Mouse (Mus musculus) G1E (cell line): Measurements from ENCODE around the gene Top3a.

Experiments
- CTCF ChIP-seq: IDR thresholded peaks from 2 replicates; pipeline ENCODE4 v1.5.1; 2012; ENCODE audit warnings: low read depth, low read length, inconsistent platforms, mixed read lengths
- GATA1 ChIP-seq: IDR thresholded peaks from 2 replicates; pipeline ENCODE4 v1.6.1; 2012; ENCODE audit warnings: borderline replicate concordance, low read length, inconsistent platforms, mixed read lengths
- POLR2AphosphoS5 ChIP-seq: IDR thresholded peaks from 2 replicates; pipeline ENCODE4 v1.6.1; 2012; ENCODE audit warnings: low read depth, low read length, inconsistent platforms; ENCODE audit not compliant: insufficient replicate concordance
- TAL1 ChIP-seq: conservative IDR thresholded peaks from 2 replicates; pipeline ENCODE4 v1.6.1; 2012; ENCODE audit warnings: low read depth, low read length, inconsistent platforms, mixed read lengths

GRCm38 (mm10) chr11:60727392-60728140, 49.6 kb downstream of the Top3a start:
- TF ChIP-seq CTCF (no peak), TAL1 (no peak), GATA1 (no peak), POLR2AphosphoS5 (no peak)
